Mouse (Mus musculus): ENCODE results near the gene Slain2.
A peak's percentile ranks its signal among the peaks of the same experiment; 100 is the strongest.
"Not testable (repeated sequence)": the region's sequence is repeated elsewhere in the genome, so short reads cannot be mapped to it uniquely, and the experiment has no call there.

The Slain2 gene

DNA sequence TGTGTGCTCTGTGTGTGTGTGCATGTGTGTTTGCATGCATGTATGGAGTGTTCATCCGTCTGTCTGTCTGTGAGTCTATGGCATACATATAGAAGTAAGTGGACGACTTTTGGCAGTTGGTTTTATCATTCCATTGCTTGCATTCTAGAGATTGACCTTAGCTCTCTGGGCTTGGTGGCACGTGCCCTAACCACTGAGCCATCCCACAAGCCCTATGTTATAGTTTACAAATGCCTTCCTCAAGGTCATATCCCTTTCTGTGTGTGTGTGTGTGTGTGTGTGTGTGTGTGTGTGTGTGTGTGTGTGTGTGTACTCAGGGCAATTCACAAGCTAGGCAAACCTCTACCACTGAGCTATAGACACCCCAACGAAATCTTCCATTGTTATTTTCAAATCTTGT, 12.2 kb upstream of the Slain2 start:
- DNase-seq (ENCODE audit: low read depth, low spot score), result peak; percentile 82

DNA sequence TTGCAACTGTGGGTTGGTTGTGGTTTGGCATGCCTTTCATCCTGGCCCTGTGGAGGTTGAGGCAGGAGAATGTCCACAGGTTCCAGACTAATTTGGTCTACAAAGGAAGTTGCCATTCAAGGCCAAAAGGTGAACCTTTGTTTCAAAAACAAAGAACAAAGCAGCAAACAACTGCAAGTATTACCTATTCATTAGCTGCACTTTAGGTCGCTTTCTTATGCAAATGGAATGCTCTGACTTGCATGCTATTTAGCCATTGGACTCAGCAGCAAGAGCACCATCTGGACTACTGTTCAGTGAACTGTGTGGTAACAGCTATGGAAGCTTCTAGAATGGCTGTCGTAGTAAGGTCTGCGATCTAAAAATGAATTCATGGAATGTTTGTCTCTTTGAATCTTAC, 11.8 kb upstream of the Slain2 start:
- peak; percentile 99 for DNase-seq (ENCODE audit: low read depth, low spot score)

DNA sequence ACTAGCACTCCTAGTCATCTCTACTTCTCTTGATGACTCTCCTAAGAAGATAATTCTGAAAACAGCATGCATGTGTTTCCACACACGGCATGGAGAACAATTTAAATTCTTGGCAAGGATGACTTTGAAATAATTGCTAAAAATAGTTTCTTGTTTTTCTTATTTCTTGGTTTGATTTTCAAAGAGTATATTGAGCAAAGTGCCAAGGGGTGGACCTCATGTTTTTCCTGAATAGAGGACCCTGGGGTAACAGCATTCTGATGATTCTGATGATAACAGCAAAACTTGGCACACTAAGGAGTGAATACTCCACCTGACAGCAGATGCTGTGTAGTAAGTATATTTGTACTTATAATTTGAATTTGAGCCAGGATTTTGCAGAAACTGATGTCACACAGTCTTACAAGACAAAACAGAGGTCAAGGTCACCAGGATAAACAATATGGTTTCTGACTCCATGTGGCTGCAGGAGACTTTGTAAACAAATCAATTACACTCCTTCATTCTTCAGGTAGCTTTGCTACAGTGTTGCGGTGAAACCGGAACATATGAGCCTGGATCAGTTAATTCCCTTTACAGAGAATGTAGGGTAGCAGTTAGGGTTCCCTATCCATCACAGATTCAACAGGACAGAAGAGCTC, 11.1 kb upstream of the Slain2 start:
- DNase-seq (ENCODE audit: low read depth, low spot score), result peak; percentile 77

- DNase-seq (ENCODE audit: low read depth, low spot score), result peak; percentile 46
Observed at GRCm38 (mm10) chr5:72904903-72905790, 9.0 kb upstream of the Slain2 start.

- no peak for DNase-seq (ENCODE audit: low read depth, low spot score)
Observed at GRCm38 (mm10) chr5:72907402-72907801, 6.7 kb upstream of the Slain2 start.

- DNase-seq (ENCODE audit: low read depth, low spot score), result no peak
Observed at GRCm38 (mm10) chr5:72908324-72908936, 5.7 kb upstream of the Slain2 start.

DNA sequence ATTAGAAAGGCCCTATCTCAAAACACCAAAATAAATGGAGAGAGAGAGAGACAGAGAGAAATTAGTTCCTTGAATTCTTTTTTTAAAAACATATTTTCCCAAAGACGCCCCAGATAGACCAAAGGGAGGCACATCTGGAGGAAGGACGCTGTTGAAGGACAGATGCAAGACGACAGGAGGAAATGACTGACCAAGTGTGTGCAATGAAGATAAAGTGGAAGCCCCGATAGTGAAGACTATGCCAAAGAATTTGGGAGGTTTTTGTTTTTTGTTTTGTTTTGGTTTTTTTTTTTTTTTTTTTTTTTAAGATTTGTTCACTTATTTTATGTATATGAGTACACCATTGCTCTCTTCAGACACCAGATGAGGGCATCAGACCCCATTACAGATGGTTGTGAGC, 4.7 kb upstream of the Slain2 start:
- no peak for DNase-seq (ENCODE audit: low read depth, low spot score)

GRCm38 (mm10) chr5:72910373-72910772, 3.7 kb upstream of the Slain2 start:
- DNase-seq (ENCODE audit: low read depth, low spot score), result no peak

GRCm38 (mm10) chr5:72911284-72911683, 2.8 kb upstream of the Slain2 start:
- no peak for DNase-seq (ENCODE audit: low read depth, low spot score)

GRCm38 (mm10) chr5:72914633-72915561, 793 bp downstream of the Slain2 start:
- no peak for DNase-seq (ENCODE audit: low read depth, low spot score)

- no peak for DNase-seq (ENCODE audit: low read depth, low spot score)
Observed at GRCm38 (mm10) chr5:72916048-72916447, 1.9 kb downstream of the Slain2 start.

DNA sequence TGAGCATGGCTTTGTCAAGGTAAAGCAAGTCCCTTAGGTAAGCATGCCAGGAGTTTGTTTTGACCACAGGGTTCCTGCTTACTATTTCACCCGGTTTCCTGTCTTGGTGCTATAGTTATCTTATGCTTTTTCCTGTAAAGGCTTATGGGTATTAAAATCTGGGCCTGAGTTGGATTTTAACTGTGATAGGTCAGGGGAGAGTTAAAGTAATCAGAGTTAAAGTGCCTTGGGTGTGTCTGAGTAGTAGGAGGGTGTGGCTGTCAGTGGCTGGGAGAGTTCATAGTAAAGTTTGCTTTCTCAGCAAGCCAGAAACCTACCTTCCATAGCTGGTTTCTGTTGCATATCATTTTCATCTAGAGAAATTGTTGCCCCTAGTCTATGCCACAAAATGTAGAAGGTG, 2.7 kb downstream of the Slain2 start:
- DNase-seq (ENCODE audit: low read depth, low spot score), result no peak

- no peak for DNase-seq (ENCODE audit: low read depth, low spot score)
Observed at GRCm38 (mm10) chr5:72920416-72920815, 6.3 kb downstream of the Slain2 start.

DNA sequence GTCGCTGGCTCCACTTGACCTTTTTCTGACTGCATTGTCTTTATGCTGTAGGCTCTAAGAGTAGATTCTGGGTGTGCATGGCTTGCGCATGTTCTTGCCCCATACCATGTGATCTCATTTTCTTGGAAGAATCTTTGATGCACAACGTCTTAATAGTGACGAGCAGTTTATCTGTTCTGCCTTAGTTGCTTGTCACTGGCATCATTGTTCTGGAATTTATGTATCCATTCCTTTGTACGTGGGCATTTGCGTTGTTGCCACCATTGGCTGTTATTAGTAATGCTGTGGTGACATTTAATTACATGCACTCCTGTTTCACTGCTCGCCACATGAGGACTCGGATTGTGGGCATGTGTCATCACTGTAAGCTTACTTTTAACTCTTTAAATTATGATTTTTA, 7.1 kb downstream of the Slain2 start:
- no peak for DNase-seq (ENCODE audit: low read depth, low spot score)

GRCm38 (mm10) chr5:72922796-72923195, 8.7 kb downstream of the Slain2 start:
- no peak for DNase-seq (ENCODE audit: low read depth, low spot score)

DNA sequence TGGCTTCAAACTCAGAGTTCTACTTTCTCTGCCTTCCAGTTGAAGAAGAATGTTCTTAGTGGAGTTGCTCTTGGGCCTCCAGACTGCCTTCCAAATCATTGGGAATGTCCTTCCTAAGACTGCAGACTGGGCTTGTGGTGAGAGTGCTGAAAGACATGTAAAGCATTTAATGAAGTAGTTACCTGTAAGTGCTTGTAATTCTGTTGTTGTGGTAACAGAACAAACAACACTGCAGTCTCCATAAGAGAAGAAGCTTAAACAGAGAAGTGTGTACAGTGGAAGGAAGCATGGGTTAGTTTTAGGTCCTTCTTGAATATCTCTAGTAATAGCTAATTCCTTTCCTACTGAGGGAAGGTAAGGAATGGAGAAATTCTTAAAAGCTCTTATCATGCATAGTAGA, 13.0 kb downstream of the Slain2 start:
- no peak for DNase-seq (ENCODE audit: low read depth, low spot score)

- no peak for DNase-seq (ENCODE audit: low read depth, low spot score)
Observed at GRCm38 (mm10) chr5:72933026-72933675, 19.0 kb downstream of the Slain2 start.

DNA sequence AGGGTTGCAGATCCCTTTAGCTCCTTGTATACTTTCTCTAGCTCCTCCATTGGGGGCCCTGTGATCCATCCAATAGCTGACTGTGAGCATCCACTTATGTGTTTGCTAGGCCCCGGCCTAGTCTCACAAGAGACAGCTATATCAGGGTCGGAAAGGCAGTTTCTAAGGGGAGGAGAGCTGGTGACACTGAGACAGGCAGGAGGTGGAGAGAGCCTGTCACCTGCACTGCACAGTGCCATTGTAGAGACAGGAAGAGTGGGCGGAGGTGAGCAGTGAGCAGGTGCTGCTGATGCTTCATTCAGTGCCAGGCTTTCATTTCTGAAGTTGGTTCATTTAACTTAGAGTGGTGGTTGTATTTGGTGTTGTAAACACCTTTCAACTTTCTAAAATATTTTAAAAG, 24.3 kb downstream of the Slain2 start:
- not testable (repeated sequence) for DNase-seq (ENCODE audit: low read depth, low spot score)

- DNase-seq (ENCODE audit: low read depth, low spot score), result no peak
Observed at GRCm38 (mm10) chr5:72939311-72939710, 25.2 kb downstream of the Slain2 start.

DNA sequence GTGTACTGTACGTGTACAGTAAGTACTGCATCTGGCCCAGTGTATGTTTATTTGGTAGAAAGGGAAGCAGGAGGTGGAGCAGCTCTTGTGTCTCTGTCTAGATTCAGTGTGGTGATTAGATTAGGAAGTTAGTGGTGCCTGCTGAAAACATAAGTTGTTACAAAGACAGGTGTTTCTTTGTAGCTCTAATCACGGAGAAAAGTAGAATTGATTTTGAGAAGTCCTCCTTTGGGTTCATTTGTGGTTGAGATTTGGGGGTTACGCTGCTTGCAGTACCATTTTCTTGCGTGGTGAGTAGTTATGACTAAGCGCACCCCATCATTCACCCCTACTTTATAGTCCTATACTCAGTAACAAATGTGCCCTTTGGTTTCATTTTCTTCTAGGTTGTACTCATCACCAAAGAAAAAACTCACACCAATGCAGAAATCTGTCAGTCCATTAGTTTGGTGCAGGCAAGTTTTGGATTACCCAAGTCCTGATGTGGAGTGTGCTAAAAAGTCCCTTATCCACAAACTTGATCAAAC, 26.9 kb downstream of the Slain2 start:
- DNase-seq (ENCODE audit: low read depth, low spot score), result no peak

- DNase-seq (ENCODE audit: low read depth, low spot score), result no peak
Observed at GRCm38 (mm10) chr5:72948136-72948535, 34.0 kb downstream of the Slain2 start.
